Mouse (Mus musculus) spleen, adult 2 months (tissue): Measurements from ENCODE around the gene Irf8.

Experiments
- CTCF ChIP-seq: fragments of 200-500 bp; IDR thresholded peaks from 2 replicates; pipeline ENCODE4 v1.5.1; 2011; ENCODE audit warnings: mild to moderate bottlenecking, inconsistent platforms; ENCODE audit not compliant: insufficient read depth, insufficient read length, insufficient replicate concordance; ENCODE audit errors: extremely low read depth
- POLR2A ChIP-seq: fragments of 200-500 bp; IDR thresholded peaks from 2 replicates; pipeline ENCODE4 v1.6.1; 2011; ENCODE audit warnings: low read depth, low read length, inconsistent platforms

- TF ChIP-seq CTCF = no peak
- no peak for TF ChIP-seq POLR2A
Measured at GRCm38 (mm10) chr8:120758005-120758404, 21.8 kb downstream of the Irf8 start.
